Mouse (Mus musculus) layer of hippocampus, adult 18-20 months (tissue): ENCODE results near the gene Mavs. TPM values are rescaled to one million over a fixed set of nuclear protein-coding genes. Genes with fewer than 3 reads are reported as not detected.

ENCODE experiments used
- DNase-seq, 2 experiments: peaks; one replicate each; pipeline ENCODE4 v3.0.0; 2022; ENCODE audit warnings: low spot score in 2 of 2
- long read RNA-seq: library from polyadenylated mRNA; stranded (forward); transcript quantifications from one replicate; pipeline ENCODE4 v2.0.0, GENCODE M21; 2021
- total RNA-seq, 2 experiments: library from RNA; stranded (reverse); gene quantifications; 2 replicates each; pipeline ENCODE4 v1.2.3; 2021

Gene Mavs
- total RNA-seq = 1 to 10 TPM; 7.6 to 9.4 TPM
- long read RNA-seq, transcript Mavs-201 (7 exons, 2,867 nt) = major isoform, 5 of 8 reads
- long read RNA-seq, partial matches to known transcripts = 0 of 8 reads
- long read RNA-seq, other reads (novel, unspliced or antisense) = 2 of 8 reads

GRCm38 (mm10) chr2:131233307-131234126 is at the start of gene Mavs:
TSS of gene Mavs (plus strand) at chr2:131234063.
- DNase-seq = peak; percentile 91 to 96

DNA sequence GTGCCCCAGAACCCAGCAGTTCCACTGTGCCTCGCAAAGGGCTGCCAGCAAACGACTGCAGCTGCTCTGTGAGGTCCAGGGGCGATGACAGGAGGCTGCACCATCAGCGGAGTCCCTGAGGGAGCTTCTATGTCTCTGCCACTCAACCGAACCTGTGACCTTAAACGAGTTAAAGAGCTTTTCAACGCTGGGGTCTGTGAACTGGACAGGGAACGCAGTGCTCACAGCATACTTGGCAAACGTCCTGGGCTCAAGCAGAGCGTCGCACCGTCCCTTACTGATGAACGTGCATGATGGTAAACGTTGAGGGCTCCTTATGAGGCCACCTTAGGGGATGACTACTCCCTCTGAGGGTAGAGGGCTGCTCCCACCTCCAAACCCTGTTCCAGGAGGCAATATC is 47.5 kb upstream of the Mavs start:
- no peak for DNase-seq

GRCm38 (mm10) chr2:131186771-131187601 is 46.9 kb upstream of the Mavs start, which contains the start of the genes Cdc25b and Spef1:
TSS of gene Cdc25b (plus strand) at chr2:131186949.
TSS of gene Spef1 (minus strand) at chr2:131187282.
- peak; percentile 77 to 85 for DNase-seq

DNA sequence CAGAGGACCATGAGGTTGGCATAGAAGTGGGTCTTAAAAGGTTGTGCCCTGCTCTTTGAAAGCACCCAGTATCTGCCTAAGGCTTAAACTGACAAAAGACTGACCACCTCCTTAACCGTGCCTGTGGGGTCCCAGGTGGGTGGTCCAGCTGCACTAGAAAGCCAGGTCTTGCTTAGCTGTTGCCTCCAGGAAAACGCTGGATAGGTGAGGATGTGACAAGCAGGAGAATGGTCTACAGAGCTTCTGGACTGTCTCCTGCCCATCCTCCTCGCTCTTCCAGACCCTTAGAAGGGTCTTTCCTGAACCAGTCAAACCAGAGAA is 46.3 kb upstream of the Mavs start:
- no peak for DNase-seq

DNA sequence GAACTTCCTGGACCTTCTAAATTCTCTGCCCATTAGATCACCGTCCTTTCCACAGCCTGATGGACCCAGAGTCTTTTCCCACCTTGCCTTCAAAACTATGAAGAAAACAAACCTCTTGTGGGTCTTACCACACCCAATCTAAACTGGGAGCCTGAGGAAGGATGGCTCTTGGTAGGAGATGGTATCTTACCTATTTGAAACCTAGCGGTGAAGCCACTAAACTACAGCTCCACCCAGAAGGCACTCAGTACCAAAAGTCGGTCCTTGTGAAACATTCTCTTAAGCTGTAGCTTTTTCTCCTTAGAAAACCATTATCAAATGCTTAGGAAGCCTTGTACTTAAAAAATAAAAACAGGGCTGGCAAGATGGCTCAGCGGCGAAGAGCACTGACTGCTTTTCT is 45.6 kb upstream of the Mavs start:
- no peak for DNase-seq

DNA sequence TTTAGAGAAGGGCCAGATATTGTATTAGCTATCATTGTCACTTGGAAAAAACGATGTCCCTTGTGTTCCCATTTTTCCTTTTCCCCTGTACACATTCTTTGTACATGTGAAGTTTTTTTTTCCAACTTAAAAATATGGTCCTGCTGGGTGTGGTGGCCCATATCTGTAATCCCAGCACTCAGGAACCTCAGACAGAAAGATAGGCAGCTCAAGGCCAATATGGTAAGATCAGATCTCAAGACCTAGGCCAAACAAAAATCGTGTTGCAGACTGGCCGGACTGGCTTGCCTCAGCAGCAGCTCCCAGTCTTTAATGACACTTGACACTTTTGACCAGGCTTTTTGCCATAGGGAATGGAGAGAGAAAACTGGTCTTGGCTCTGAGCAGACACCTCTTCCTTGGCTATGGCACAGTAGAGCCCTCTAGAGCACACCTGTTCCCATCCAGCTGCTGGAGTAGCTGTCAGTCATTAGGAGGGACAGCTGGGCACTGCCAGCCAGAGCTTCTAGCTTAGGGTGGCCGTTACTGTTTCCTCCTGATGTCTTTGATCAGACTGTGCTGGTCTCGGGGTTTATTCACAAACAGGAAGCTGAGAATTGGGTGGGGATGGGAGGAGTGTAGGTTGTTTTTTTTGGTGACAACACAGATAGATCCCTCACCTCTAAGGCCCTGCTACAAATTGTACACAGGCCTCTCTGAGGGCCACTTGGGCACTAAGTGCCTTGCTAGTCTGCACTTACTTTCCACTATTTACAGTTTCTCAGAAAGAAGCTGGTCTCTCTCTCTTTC is 44.1 kb upstream of the Mavs start:
- DNase-seq = no peak

GRCm38 (mm10) chr2:131190344-131191004 is 43.4 kb upstream of the Mavs start:
- no peak for DNase-seq

DNA sequence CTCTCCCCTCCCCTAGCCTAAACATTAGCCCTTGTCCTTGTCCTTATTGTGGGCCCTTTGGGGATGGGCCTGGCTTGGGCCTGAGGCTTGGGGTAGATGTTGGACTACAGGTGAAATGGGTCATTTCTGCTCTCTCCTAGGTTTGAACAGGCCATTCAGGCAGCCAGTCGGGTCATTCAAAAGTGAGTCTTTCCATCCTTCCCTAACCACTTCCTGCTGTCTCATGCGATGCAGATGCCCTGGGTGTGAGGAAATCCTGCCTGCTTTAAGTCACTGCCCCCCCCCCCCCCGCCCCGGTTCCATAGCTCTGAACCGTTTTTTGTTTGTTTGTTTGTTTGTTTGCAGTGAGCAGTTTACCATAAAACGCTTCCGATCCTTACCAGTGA is 42.9 kb upstream of the Mavs start:
- no peak for DNase-seq

DNA sequence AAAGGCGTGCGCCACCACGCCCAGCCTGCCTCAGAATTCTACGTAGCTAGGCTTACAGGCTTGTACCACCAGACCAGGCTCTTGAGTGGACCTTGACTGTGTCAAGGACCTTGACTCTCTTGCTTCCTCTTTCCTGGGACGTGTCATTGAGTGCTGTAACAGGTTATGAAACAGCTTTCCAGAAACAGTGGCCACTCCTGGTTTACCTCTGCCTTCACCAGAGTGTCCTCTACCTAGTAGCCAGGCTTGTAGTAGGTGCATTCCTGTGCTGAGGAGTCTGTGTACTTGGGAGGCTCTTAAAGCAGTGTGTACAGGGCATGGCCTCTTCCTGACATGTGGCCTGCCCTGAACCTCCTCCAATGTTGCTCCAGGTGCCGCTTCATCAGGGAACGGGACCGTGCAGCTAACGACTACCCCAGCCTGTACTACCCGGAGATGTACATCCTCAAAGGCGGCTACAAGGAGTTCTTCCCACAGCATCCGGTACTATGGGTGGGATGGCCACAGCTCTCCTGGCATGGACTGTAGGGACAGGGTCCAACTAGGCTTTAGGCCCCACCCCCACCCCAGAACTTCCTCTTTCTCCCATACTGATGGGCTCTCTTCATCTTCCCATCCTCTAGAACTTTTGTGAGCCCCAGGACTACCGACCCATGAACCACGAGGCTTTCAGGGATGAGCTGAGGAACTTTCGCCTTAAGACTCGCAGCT is 37.1 kb upstream of the Mavs start:
- no peak for DNase-seq

- no peak for DNase-seq
Measured at GRCm38 (mm10) chr2:131200710-131201109, 33.2 kb upstream of the Mavs start.

DNA sequence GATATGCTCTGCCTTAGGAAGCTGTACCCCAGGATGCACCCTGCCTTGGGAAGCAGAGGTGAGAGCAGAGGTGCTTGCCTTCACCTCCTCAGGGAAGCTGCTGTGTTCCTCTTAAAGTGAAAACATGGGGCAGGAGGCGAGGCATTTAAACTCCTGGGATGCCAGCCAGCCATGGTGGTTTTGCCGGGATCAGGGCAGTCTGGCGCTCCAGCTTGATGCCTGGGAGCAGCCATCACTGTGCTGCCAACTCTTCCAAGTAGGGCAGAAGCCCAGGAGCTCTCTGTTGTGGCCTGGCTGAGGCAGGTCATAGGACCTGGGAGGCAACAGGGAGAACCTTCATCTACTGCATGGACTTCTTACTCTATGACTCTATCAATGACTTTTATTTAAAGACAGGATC is 32.6 kb upstream of the Mavs start:
- no peak for DNase-seq

DNA sequence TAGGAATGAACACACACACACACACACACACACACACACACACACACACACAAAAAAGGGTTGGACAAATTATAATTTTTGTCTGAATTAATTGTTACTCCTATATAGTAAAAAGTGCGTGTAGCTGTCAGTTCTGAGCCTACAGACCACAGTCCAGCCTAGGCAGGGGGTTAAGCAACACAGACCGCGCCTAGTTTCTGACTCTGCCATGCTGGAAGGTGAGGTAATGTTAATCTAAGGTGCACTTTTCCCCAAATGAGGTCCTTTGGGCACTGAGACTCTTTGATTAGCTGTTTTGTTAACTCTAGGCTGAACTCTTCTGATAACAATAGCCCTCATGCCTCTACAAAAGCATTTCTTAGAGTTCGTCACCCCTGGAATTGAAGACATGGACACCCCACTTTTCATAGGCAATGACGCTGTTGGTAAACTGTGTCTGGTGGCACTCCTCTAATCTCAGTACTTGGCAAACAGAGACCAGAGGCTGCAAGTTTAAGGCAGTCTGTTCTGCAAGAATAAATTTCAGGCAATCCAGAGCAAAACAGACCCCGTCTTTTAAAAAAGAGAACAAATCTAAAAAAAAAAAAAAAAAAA is 29.9 kb upstream of the Mavs start:
- no peak for DNase-seq

- peak; percentile 70 to 80 for DNase-seq
Measured at GRCm38 (mm10) chr2:131204410-131204981, 29.4 kb upstream of the Mavs start.

GRCm38 (mm10) chr2:131205521-131206182 is 28.2 kb upstream of the Mavs start:
- no peak for DNase-seq

DNA sequence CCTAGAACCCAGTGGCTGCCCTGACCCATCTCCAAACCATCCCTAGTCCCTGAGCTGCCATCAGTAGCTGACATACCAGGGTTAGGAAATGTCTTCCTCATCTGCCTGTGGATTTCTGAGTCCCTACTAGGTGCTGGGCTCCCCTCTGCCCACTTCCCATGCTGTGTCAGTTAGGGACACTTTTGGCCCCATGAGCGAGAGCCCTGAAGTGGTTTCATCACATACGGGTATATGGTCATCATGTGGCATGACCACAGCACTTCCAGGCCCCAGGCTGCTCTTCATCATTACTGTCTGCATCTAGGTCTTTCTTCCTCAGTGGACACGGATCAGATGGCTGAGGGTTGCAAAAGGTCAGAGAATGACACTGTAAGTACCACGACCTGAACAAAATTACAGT is 27.1 kb upstream of the Mavs start, which contains the start of gene Ap5s1:
Gene Ap5s1, plus strand, starts transcription at position 301 of the 400 bp plus-strand sequence.
- no peak for DNase-seq

DNA sequence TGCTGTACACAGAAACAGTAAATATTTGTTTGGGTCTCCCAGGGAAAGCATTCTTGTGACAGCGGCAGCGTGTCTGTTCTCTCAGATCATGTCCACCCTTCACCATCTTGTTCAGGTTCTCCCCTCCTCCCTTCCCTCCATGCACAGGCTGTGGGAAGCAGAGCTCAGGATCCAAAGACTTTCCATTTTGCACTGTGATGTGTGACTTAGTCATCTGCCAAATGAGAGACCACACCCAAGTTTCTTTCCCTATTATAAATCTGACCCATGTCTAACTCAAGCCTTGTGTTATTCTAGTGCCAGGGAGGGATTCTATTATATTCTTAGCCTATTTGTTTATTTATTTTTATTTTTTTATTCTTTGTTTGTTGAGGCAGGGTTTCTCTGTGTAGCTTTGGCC is 25.5 kb upstream of the Mavs start:
- no peak for DNase-seq

DNA sequence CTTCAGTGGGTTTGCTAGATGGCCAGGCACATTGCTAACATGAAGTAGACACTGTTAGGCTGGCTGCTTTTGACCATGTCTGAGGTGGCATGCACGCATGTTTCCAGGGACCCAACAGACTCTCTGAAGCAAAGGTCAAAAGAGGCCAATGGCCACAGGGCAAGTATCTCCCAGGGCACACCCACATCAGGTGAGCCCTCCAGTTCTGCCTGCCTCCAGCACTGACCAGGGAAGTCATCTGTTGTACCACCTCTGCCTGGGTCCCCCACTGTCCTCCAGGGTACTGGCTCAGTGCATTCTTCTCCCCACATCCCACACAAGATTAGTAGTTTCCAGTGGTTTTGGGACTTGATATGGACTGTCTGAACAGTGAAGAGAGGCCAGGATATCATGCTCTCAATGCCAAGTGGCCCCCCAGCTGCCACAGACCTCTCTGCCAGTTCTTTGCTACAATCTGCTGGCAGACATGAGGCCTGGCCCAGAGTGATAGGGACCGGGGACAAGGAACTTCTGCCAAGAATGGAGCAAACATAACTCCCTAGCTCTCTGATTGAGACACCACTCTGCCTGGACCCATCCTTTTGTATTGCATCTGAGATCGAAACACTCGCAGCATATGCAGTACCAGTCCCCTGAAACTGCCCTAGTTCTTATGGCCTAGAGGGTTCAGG is 24.6 kb upstream of the Mavs start:
- no peak for DNase-seq
